Mouse (Mus musculus) stomach, embryonic 16.5 days (tissue): ENCODE data around the gene Slc30a7. TPM values are rescaled to one million over a fixed set of nuclear protein-coding genes. Genes with fewer than 3 reads are reported as not detected.
A peak's percentile ranks its signal among the peaks of the same experiment; 100 is the strongest.

Experiments
- ATAC-seq: fragments of 200-750 bp; cut with Nextera tagmentation; 2 replicates; pipeline ENCODE4 v1.8.0; 2017; ENCODE audit warnings: moderate number of reproducible peaks, moderate TSS enrichment; ENCODE audit not compliant: insufficient read depth, low FRiP score
- H3K27ac ChIP-seq: fragments of 300-500 bp; sonication (generic); 2 replicates; pipeline ENCODE4 v1.5.1; 2014; ENCODE audit warnings: low read length
- H3K27me3 ChIP-seq: fragments of 300-500 bp; sonication (generic); 2 replicates; pipeline ENCODE4 v1.6.1; 2014; ENCODE audit warnings: low read length, control low read depth, mixed read lengths; ENCODE audit not compliant: control insufficient read depth, insufficient read depth
- H3K36me3 ChIP-seq: fragments of 300-500 bp; sonication (generic); 2 replicates; pipeline ENCODE4 v1.6.1; 2014; ENCODE audit warnings: low read length; ENCODE audit not compliant: control insufficient read depth, insufficient read depth
- H3K4me1 ChIP-seq: fragments of 300-500 bp; sonication (generic); 2 replicates; pipeline ENCODE4 v1.6.1; 2014; ENCODE audit warnings: low read length, control low read depth, mixed read lengths; ENCODE audit not compliant: control insufficient read depth, insufficient read depth
- H3K4me2 ChIP-seq: fragments of 300-500 bp; sonication (generic); 2 replicates; pipeline ENCODE4 v1.6.1; 2014; ENCODE audit warnings: low read depth, low read length, mixed read lengths
- H3K4me3 ChIP-seq: fragments of 300-500 bp; sonication (generic); replicated peaks from 2 replicates; pipeline ENCODE4 v1.5.1; 2014; ENCODE audit warnings: mild to moderate bottlenecking, low read length
- H3K9ac ChIP-seq: fragments of 300-500 bp; sonication (generic); 2 replicates; pipeline ENCODE4 v1.6.1; 2014; ENCODE audit warnings: low read length
- H3K9me3 ChIP-seq: fragments of 300-500 bp; sonication (generic); replicated peaks from 2 replicates; pipeline ENCODE4 v1.6.1; 2016; ENCODE audit warnings: low read length, control low read depth; ENCODE audit not compliant: control insufficient read depth
- WGBS: fragments of 180-500 bp; shearing (Covaris S2); extraction: QIAGEN DNeasy Blood & Tissue Kit; methylation state at CpG from one replicate; pipeline ENCODE4 v1.1.7; 2014; 5-methylcytosine and 5-hydroxymethylcytosine counted together
- polyA plus RNA-seq: library from polyadenylated mRNA; unstranded; fragments of >200 nt; fragmentation: Nextera tagmentation; extraction: Ambion mirVana; gene quantifications from 2 replicates; pipeline ENCODE4 v1.2.1, GENCODE M21; 2015

Gene Slc30a7
- polyA plus RNA-seq, 1 experiment from 2014 or later = 43.1 TPM

- Histone ChIP-seq H3K27ac (peak overlapping the region; percentile 93), H3K4me1 (peaks cover 14% of the 10 kb centered on the region; the same call in 1 of the 2 replicates), H3K36me3 (no peaks in the 10 kb centered on the region), H3K4me2 (peak overlapping the region; percentile 94), H3K27me3 (no peaks in the 10 kb centered on the region), H3K4me3 (peak overlapping the region; percentile 95), H3K9ac (peak overlapping the region; percentile 86), H3K9me3 (no peaks in the 10 kb centered on the region)
- WGBS = 6% methylated on average over 12 of the region's 12 CpGs
- ATAC-seq = peak; percentile 34
Measured at GRCm38 (mm10) chr3:116006284-116006977, 775 bp downstream of the Slc30a7 start.

- ATAC-seq = no peak
- Histone ChIP-seq H3K4me1 (peaks cover 2% of the 10 kb centered on the region; the same call in 1 of the 2 replicates), H3K27me3 (no peaks in the 10 kb centered on the region), H3K9me3 (no peaks in the 10 kb centered on the region), H3K36me3 (peaks cover 7% of the 10 kb centered on the region), H3K9ac (no peak overlapping the region), H3K4me2 (no peak overlapping the region), H3K4me3 (no peak overlapping the region), H3K27ac (no peak overlapping the region)
- 79% methylated on average over 5 of the region's 5 CpGs for WGBS
Measured at GRCm38 (mm10) chr3:115996929-115997328, 10.3 kb downstream of the Slc30a7 start.

GRCm38 (mm10) chr3:115993025-115993424 is 14.2 kb downstream of the Slc30a7 start:
- H3K4me2 ChIP-seq = no peak overlapping the region
- H3K9ac ChIP-seq = no peak overlapping the region
- ATAC-seq = peak; percentile 66; the same call in 1 of the 2 replicates
- H3K27me3 ChIP-seq = no peaks in the 10 kb centered on the region
- peaks cover 2% of the 10 kb centered on the region; the same call in 1 of the 2 replicates for H3K4me1 ChIP-seq
- H3K4me3 ChIP-seq = no peak overlapping the region
- no peaks in the 10 kb centered on the region for H3K9me3 ChIP-seq
- H3K27ac ChIP-seq = peak overlapping the region; percentile 0; the same call in 1 of the 2 replicates
- WGBS = 57% methylated on average over 10 of the region's 10 CpGs
- peaks cover 6% of the 10 kb centered on the region for H3K36me3 ChIP-seq

- no peak overlapping the region for H3K9ac ChIP-seq
- H3K36me3 ChIP-seq = 0 out of 2 replicates have a peak, but pooled peaks cover 3% of the 10 kb centered on the region
- no peak overlapping the region; the same call in 1 of the 2 replicates for H3K27ac ChIP-seq
- H3K9me3 ChIP-seq = no peaks in the 10 kb centered on the region
- WGBS = 63% methylated on average over 4 of the region's 4 CpGs
- H3K27me3 ChIP-seq = no peaks in the 10 kb centered on the region
- ATAC-seq = no peak
- H3K4me3 ChIP-seq = no peak overlapping the region
- H3K4me1 ChIP-seq = peaks cover 2% of the 10 kb centered on the region; the same call in 1 of the 2 replicates
- H3K4me2 ChIP-seq = no peak overlapping the region
Measured at GRCm38 (mm10) chr3:115992588-115992987, 14.6 kb downstream of the Slc30a7 start.

GRCm38 (mm10) chr3:115992103-115992502 is 15.1 kb downstream of the Slc30a7 start:
- H3K9me3 ChIP-seq = no peaks in the 10 kb centered on the region
- WGBS = 45% methylated on average over 4 of the region's 4 CpGs
- H3K27me3 ChIP-seq = no peaks in the 10 kb centered on the region
- peaks cover 2% of the 10 kb centered on the region; the same call in 1 of the 2 replicates for H3K4me1 ChIP-seq
- ATAC-seq = no peak
- no peak overlapping the region for H3K9ac ChIP-seq
- H3K4me3 ChIP-seq = no peak overlapping the region
- 0 out of 2 replicates have a peak, but pooled peaks cover 3% of the 10 kb centered on the region for H3K36me3 ChIP-seq
- no peak overlapping the region for H3K27ac ChIP-seq
- H3K4me2 ChIP-seq = no peak overlapping the region

- no peak for ATAC-seq
- Histone ChIP-seq H3K27ac (no peak overlapping the region), H3K9me3 (no peaks in the 10 kb centered on the region), H3K36me3 (peaks cover 6% of the 10 kb centered on the region), H3K9ac (no peak overlapping the region), H3K4me1 (no peaks in the 10 kb centered on the region), H3K27me3 (no peaks in the 10 kb centered on the region), H3K4me3 (no peak overlapping the region), H3K4me2 (no peak overlapping the region)
- 69% methylated on average over 9 of the region's 9 CpGs for WGBS
Measured at GRCm38 (mm10) chr3:115985183-115985892, 21.9 kb downstream of the Slc30a7 start.

GRCm38 (mm10) chr3:115984653-115985052 is 22.6 kb downstream of the Slc30a7 start:
- no peak for ATAC-seq
- Histone ChIP-seq H3K27me3 (no peaks in the 10 kb centered on the region), H3K27ac (no peak overlapping the region), H3K4me3 (no peak overlapping the region), H3K4me2 (no peak overlapping the region), H3K9ac (no peak overlapping the region), H3K36me3 (peaks cover 6% of the 10 kb centered on the region), H3K4me1 (no peaks in the 10 kb centered on the region), H3K9me3 (no peaks in the 10 kb centered on the region)
- 95% methylated on average over 9 of the region's 9 CpGs for WGBS

- Histone ChIP-seq H3K4me2 (no peak overlapping the region), H3K9me3 (no peaks in the 10 kb centered on the region), H3K27ac (no peak overlapping the region), H3K4me1 (no peaks in the 10 kb centered on the region), H3K9ac (no peak overlapping the region), H3K27me3 (no peaks in the 10 kb centered on the region), H3K36me3 (peaks cover 3% of the 10 kb centered on the region), H3K4me3 (no peak overlapping the region)
- ATAC-seq = no peak
- WGBS = 95% methylated on average over 8 of the region's 8 CpGs
Measured at GRCm38 (mm10) chr3:115983217-115983616, 24.0 kb downstream of the Slc30a7 start.

GRCm38 (mm10) chr3:115979000-115979399 is 28.2 kb downstream of the Slc30a7 start:
- no peak for ATAC-seq
- no peaks in the 10 kb centered on the region for H3K27me3 ChIP-seq
- no peaks in the 10 kb centered on the region for H3K9me3 ChIP-seq
- no peak overlapping the region for H3K4me2 ChIP-seq
- no peak overlapping the region for H3K27ac ChIP-seq
- no peaks in the 10 kb centered on the region for H3K4me1 ChIP-seq
- no peak overlapping the region for H3K9ac ChIP-seq
- no peak overlapping the region for H3K4me3 ChIP-seq
- WGBS = 29% methylated on average over 1 of the region's 1 CpGs
- peaks cover 8% of the 10 kb centered on the region; the same call in 1 of the 2 replicates for H3K36me3 ChIP-seq
